Mouse (Mus musculus): Measurements from ENCODE around the gene Tjap1.

The Tjap1 gene

DNA sequence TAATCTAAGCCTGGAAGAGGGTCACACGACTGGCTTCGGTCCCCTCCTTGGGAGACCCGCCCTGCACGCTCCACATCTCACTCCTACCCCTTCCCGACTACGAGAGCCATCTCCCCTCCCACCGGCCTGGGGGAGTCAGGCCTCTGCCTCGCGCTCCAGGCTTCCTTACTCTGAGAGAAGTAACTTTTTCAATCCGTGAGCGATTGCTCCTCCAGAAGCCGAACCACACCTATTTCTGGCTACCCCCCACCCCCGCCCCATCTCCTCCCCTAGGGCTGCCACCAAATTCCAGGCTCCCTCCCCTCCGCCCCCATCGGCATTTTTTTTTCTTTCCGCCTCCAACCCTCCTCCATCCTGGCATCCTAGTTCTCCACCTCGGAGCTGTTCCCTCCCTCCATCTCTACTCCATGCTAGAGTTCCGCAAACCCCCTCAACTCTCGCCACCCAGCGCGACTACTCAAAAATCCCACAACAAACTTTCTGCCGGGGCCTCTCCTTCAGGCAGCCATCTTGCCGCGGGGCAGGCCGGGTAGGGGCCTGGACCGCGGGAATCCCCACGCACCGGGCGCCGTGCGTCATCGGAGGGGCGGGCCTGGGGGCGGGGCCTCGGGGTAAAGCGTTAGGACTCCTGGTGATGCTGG lies at the start of gene Tjap1:
Gene Tjap1 (minus strand): TSS at position 544 of the 641 bp plus-strand sequence.
- DNase-seq (ENCODE audit: low read depth, low spot score): peak; percentile 63

GRCm38 (mm10) chr17:46328723-46329122 lies 45.9 kb upstream of the Tjap1 start:
- DNase-seq (ENCODE audit: low read depth, low spot score): no peak

DNA sequence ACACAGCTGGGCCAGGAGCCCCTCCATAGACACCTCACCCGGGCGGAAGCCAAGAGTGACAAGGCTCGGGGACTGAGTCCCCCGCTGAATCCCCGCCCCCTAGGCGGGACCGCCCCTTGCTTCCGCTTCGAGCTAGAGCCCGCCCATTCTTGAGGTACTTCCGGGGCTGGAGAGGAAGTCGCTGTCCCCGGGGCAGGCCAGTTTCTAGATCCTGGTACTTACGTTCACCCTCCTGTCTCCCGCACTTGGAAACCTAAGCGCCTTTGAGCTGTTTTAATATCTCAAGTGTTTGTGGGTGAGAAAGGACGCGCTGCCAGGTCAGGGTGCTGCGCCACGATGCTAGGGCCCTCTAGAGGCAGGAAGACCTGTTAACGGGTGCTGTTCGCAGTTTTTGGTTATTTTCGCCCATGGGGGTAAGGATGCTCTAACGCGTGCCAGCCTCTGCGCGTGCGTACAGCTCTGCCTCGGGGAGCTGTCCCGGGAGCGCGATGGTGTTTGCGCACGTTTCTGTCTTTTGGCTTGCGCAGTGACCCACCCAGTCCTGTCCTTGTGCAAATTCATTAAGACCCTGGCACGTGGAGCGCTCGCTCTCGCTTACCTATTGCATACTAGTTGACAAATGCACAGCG lies 45.2 kb upstream of the Tjap1 start, which contains the start of gene Abcc10:
Gene Abcc10 (minus strand): TSS at position 447 of the 629 bp plus-strand sequence.
- peak; percentile 92 for DNase-seq (ENCODE audit: low read depth, low spot score)

- no peak for DNase-seq (ENCODE audit: low read depth, low spot score)
Measured at GRCm38 (mm10) chr17:46327413-46327905, 44.6 kb upstream of the Tjap1 start.

DNA sequence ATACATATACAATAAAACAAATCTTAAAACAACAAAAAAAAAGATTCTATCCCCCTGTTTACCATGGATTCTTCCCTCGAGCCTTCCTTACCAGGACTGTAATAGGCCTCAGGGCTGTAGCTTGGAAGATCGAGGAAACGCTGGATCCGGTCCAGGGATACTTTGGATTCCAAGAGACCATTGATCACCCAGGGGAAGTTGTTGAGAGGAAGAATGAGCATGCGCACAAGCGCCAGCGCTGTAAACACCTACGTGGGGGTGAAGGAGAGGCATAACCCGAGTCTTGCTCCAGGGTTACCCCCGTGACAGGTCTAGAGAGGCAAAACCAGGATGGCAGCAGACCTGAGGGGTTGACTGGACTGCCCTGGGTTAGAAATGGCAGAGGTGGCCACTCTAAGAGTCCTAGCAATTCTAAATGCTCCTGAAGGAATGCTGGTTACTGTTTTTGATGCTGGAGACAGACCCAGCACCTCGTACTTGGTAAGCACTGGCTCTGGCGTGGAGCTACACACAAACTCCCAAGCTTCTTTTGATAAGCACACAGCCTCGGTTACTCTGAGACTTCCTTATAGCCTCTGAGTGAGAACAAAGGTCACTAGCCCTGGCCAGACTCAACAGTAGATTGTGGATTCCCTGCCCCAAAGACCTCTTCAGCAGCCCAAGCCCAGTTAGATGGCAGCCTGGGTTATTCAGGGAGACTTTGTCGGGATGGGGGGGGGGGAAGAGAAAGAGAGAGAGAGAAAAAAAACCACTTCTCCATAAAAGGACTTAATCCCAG lies 39.4 kb upstream of the Tjap1 start:
- no peak for DNase-seq (ENCODE audit: low read depth, low spot score)

- DNase-seq (ENCODE audit: low read depth, low spot score): no peak
Measured at GRCm38 (mm10) chr17:46320492-46320891, 37.7 kb upstream of the Tjap1 start.

DNA sequence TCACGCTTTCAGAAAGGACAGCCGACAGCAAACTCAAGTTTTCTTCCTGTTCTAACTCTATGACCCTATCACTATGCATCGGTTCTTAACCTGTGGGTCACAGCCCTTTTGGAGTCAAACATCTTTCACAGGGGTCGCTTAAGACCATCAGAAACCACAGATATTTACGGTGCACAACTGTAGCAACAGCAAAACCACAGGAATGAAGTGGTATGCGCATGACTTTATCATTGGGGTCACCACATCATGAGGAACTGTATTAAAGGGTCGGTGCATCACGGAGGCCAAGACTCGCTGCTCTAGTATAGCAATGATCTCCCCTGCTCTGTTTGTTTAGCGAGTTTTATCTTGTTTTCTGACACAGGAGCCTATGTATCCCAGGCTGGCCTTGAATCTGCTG lies 33.0 kb upstream of the Tjap1 start:
- DNase-seq (ENCODE audit: low read depth, low spot score): no peak

- DNase-seq (ENCODE audit: low read depth, low spot score): no peak
Measured at GRCm38 (mm10) chr17:46313135-46313715, 30.4 kb upstream of the Tjap1 start.

GRCm38 (mm10) chr17:46310515-46310914 lies 27.7 kb upstream of the Tjap1 start:
- DNase-seq (ENCODE audit: low read depth, low spot score): no peak

DNA sequence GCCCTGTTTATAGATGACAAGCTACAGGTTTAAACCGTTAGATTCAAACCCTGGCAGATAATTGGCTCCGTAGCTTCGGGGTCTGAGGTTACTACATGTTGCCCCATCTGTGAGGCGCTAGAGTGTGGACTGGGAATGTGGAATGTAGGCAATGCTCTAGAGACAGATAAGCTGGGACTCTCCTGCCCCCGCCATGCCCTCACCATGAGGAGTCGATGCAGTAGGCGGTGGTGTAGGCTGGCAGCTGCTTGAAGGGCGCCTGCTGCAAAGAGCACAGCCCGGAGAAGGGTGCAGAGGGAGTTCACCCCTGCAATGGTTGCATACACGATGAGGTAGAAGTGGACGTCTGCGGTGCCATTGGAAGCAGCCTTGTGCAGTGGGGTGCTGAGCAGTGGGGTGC lies 27.0 kb upstream of the Tjap1 start:
- no peak for DNase-seq (ENCODE audit: low read depth, low spot score)

GRCm38 (mm10) chr17:46306956-46307355 lies 24.1 kb upstream of the Tjap1 start:
- DNase-seq (ENCODE audit: low read depth, low spot score): no peak

DNA sequence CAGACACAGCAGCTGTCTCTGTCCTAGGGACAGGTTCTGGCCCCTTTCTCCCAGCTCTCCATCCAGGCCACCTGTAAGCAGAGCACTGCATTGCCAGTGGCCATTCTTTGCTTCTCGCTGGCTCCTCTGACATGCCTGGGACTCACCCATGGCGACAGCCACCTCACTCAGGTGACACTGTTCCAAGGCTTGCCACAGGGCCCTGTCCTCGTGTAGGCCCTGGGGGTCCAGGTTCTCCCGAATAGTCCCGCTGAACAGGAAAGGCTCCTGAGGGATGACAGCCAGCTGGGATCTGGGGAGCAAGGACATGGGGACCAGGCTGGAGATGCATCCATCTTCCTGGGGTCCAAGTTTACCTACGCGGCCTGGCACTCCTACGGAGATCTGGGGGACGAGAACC lies 21.4 kb upstream of the Tjap1 start:
- no peak for DNase-seq (ENCODE audit: low read depth, low spot score)

GRCm38 (mm10) chr17:46301892-46302291 lies 19.1 kb upstream of the Tjap1 start:
- DNase-seq (ENCODE audit: low read depth, low spot score): no peak

GRCm38 (mm10) chr17:46298220-46298913 lies 15.5 kb upstream of the Tjap1 start:
- peak; percentile 81 for DNase-seq (ENCODE audit: low read depth, low spot score)

DNA sequence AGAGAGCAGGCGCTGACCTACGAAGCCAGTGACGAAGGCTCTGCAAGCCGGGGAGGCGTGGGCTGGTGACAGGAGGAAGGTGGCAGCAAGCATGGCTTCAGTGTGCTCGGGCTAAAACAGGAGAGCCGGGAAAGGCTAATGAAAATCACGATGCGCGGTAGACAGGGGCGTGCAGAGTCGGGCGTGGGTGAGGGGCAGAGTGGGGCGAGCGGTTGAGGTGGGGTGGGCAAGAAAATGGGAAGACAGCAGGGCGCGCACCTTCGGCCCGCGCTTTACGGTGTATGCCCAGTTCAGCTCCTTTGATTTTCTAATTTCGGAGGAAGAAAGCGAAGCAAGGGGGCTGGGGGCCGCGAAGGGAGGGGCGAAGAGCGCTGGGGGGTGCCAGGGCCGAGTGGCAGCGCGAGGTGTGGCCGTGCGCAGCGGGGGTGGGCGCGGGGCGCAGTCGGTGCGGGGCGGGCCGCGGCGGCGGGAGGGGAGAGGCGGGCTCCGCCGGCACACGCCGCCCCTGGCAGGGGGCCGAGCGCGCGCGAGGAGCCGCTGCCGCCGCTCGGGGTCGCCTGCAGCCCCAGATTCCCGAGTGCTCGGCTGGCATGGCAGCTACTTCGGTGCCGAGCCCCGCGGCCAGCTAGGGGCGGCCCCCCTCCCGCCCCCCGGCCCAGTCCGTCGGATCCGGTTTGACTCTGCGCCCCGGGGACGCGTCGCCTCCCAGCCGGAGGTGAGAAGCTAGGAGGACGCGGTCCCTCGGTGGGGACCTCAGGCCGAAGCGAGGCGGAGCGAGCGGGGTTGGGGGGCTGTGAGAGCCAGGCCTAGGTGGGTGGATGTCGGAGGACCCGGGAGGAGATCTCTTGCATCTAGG lies 14.8 kb upstream of the Tjap1 start, which contains the start of gene Dlk2:
Gene Dlk2 (plus strand): TSS at position 58 of the 856 bp plus-strand sequence.
- no peak for DNase-seq (ENCODE audit: low read depth, low spot score)

GRCm38 (mm10) chr17:46297028-46297363 lies 14.2 kb upstream of the Tjap1 start:
- no peak for DNase-seq (ENCODE audit: low read depth, low spot score)

- no peak for DNase-seq (ENCODE audit: low read depth, low spot score)
Measured at GRCm38 (mm10) chr17:46296601-46297000, 13.8 kb upstream of the Tjap1 start.

- no peak for DNase-seq (ENCODE audit: low read depth, low spot score)
Measured at GRCm38 (mm10) chr17:46287678-46288095, 4.9 kb upstream of the Tjap1 start.

DNA sequence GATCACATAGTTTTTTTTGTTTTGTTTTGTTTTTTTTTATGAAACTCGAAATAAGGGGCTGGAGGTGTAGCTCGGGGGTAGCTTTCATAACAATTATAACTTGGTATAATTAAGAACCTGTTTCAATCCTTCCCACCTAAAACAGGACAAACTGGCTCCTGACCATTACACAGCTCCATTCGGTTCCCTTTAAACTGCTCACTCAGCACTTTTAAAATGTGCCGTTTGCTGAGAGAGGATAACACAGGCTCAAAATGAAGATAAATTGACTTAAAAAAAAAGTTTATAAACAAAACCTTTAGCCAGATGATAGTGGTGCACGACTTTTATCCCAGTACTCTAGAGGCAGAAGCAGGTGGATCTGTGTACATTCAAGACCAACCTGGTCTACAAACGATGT lies 2.6 kb upstream of the Tjap1 start:
- no peak for DNase-seq (ENCODE audit: low read depth, low spot score)

DNA sequence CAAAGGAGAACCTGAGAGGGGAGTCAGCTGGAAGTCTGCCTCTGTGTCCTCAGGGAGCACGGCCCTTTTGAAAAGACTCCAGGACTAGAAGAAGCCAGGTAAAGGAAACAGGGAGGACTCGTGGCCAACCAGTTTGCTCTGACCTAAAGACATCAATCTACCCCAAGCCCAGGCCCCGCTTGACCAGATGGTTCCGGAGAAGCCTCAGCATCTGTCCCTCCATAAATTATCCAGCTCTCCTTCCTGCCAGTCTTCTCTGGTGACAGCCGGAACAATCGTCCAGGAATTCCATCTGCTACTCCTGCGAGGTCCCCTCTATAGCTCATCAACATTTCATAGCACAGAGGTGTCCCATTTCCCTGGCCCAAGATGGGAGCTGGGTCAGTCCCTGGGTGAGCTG lies 1.8 kb upstream of the Tjap1 start:
- DNase-seq (ENCODE audit: low read depth, low spot score): no peak

GRCm38 (mm10) chr17:46283911-46284310 lies 1.1 kb upstream of the Tjap1 start:
- DNase-seq (ENCODE audit: low read depth, low spot score): no peak

Data from WW6 (cell line).